Mouse (Mus musculus): ENCODE results near the gene Dlg4. TPM values are rescaled to one million over a fixed set of nuclear protein-coding genes. Genes with fewer than 3 reads are reported as not detected.

Gene Dlg4
- polyA plus RNA-seq, 1 experiment from 2014 or later, result 2.7 TPM

GRCm38 (mm10) chr11:70023481-70024150, 6.9 kb downstream of the Dlg4 start:
- H3K27ac ChIP-seq, result no peak overlapping the region
- H3K9me3 ChIP-seq (replicated peaks), result no peaks in the 10 kb centered on the region

GRCm38 (mm10) chr11:70024151-70024514, 7.4 kb downstream of the Dlg4 start:
- H3K9ac ChIP-seq, result no peak overlapping the region
- 15% methylated on average over 6 of the region's 6 CpGs for WGBS (ENCODE audit: insufficient replicate concordance)
- ATAC-seq, result no peak
- peak overlapping the region; percentile 8; the same call in 1 of the 2 replicates for H3K4me3 ChIP-seq
- H3K9me3 ChIP-seq (replicated peaks), result no peaks in the 10 kb centered on the region
- peaks cover 68% of the 10 kb centered on the region for H3K27me3 ChIP-seq (replicated peaks)
- no peaks in the 10 kb centered on the region for H3K36me3 ChIP-seq
- H3K4me1 ChIP-seq, result peaks cover 80% of the 10 kb centered on the region
- H3K27ac ChIP-seq, result no peak overlapping the region
- peak overlapping the region; percentile 58 for H3K4me2 ChIP-seq

More at GRCm38 (mm10) chr11:70023481-70024150, 6.9 kb downstream of the Dlg4 start:
- Histone ChIP-seq H3K4me3 (peak overlapping the region; percentile 8), H3K36me3 (no peaks in the 10 kb centered on the region), H3K4me1 (peaks cover 80% of the 10 kb centered on the region), H3K27me3 (replicated peaks) (peaks cover 67% of the 10 kb centered on the region), H3K9ac (no peak overlapping the region), H3K4me2 (peak overlapping the region; percentile 58)
- WGBS (ENCODE audit: insufficient replicate concordance), result 10% methylated on average over 18 of the region's 29 CpGs
- ATAC-seq, result no peak

GRCm38 (mm10) chr11:70026689-70027088, 9.9 kb downstream of the Dlg4 start:
- Histone ChIP-seq H3K4me3 (peak overlapping the region; percentile 23; the same call in 1 of the 2 replicates), H3K4me2 (peak overlapping the region; percentile 53), H3K27me3 (replicated peaks) (peaks cover 68% of the 10 kb centered on the region), H3K9me3 (replicated peaks) (no peaks in the 10 kb centered on the region), H3K27ac (0 out of 2 replicates have a peak overlapping the region, but pooled peaks have one; percentile 10), H3K9ac (no peak overlapping the region), H3K36me3 (peaks cover 12% of the 10 kb centered on the region), H3K4me1 (peaks cover 66% of the 10 kb centered on the region)
- WGBS (ENCODE audit: insufficient replicate concordance), result 27% methylated on average over 19 of the region's 19 CpGs
- ATAC-seq, result peak; percentile 51

- H3K27me3 ChIP-seq (replicated peaks), result peaks cover 63% of the 10 kb centered on the region
- WGBS (ENCODE audit: insufficient replicate concordance), result 57% methylated on average over 9 of the region's 9 CpGs
- no peaks in the 10 kb centered on the region for H3K9me3 ChIP-seq (replicated peaks)
- peaks cover 65% of the 10 kb centered on the region for H3K4me1 ChIP-seq
- peaks cover 19% of the 10 kb centered on the region for H3K36me3 ChIP-seq
- H3K27ac ChIP-seq, result 0 out of 2 replicates have a peak overlapping the region, but pooled peaks have one; percentile 10
- H3K9ac ChIP-seq, result no peak overlapping the region
- H3K4me3 ChIP-seq, result no peak overlapping the region
- ATAC-seq, result no peak
- H3K4me2 ChIP-seq, result peak overlapping the region; percentile 53; the same call in 1 of the 2 replicates
Observed at GRCm38 (mm10) chr11:70027397-70027796, 10.7 kb downstream of the Dlg4 start.

- H3K27ac ChIP-seq, result no peak overlapping the region
- H3K4me1 ChIP-seq, result peaks cover 55% of the 10 kb centered on the region
- H3K4me3 ChIP-seq, result 0 out of 2 replicates have a peak overlapping the region, but pooled peaks have one; percentile 4
- WGBS (ENCODE audit: insufficient replicate concordance), result 25% methylated on average over 12 of the region's 12 CpGs
- H3K9me3 ChIP-seq (replicated peaks), result no peaks in the 10 kb centered on the region
- ATAC-seq, result no peak
- no peak overlapping the region for H3K9ac ChIP-seq
- H3K36me3 ChIP-seq, result peaks cover 26% of the 10 kb centered on the region
- peak overlapping the region; percentile 54 for H3K4me2 ChIP-seq
- peaks cover 51% of the 10 kb centered on the region for H3K27me3 ChIP-seq (replicated peaks)
Observed at GRCm38 (mm10) chr11:70028401-70029129, 11.8 kb downstream of the Dlg4 start.

- Histone ChIP-seq H3K4me1 (peaks cover 48% of the 10 kb centered on the region), H3K27me3 (replicated peaks) (peaks cover 44% of the 10 kb centered on the region), H3K9me3 (replicated peaks) (no peaks in the 10 kb centered on the region), H3K4me3 (peak overlapping the region; percentile 10; the same call in 1 of the 2 replicates), H3K36me3 (peaks cover 26% of the 10 kb centered on the region), H3K4me2 (peak overlapping the region; percentile 54), H3K27ac (no peak overlapping the region), H3K9ac (0 out of 2 replicates have a peak overlapping the region, but pooled peaks have one; percentile 2)
- 5% methylated on average over 20 of the region's 20 CpGs for WGBS (ENCODE audit: insufficient replicate concordance)
- peak; percentile 53 for ATAC-seq
Observed at GRCm38 (mm10) chr11:70029130-70029801, 12.5 kb downstream of the Dlg4 start.

- peaks cover 26% of the 10 kb centered on the region for H3K36me3 ChIP-seq
- no peak for ATAC-seq
- no peak overlapping the region for H3K9ac ChIP-seq
- WGBS (ENCODE audit: insufficient replicate concordance), result 62% methylated on average over 11 of the region's 11 CpGs
- no peak overlapping the region for H3K27ac ChIP-seq
- no peak overlapping the region for H3K4me3 ChIP-seq
- peak overlapping the region; percentile 54; the same call in 1 of the 2 replicates for H3K4me2 ChIP-seq
- no peaks in the 10 kb centered on the region for H3K9me3 ChIP-seq (replicated peaks)
- peaks cover 45% of the 10 kb centered on the region for H3K4me1 ChIP-seq
- peaks cover 37% of the 10 kb centered on the region for H3K27me3 ChIP-seq (replicated peaks)
Observed at GRCm38 (mm10) chr11:70029829-70030550, 13.2 kb downstream of the Dlg4 start.

- ATAC-seq, result no peak
- 84% methylated on average over 28 of the region's 28 CpGs for WGBS (ENCODE audit: insufficient replicate concordance)
- Histone ChIP-seq H3K4me3 (no peak overlapping the region), H3K4me2 (no peak overlapping the region), H3K27ac (no peak overlapping the region), H3K27me3 (replicated peaks) (peaks cover 29% of the 10 kb centered on the region), H3K9ac (no peak overlapping the region), H3K36me3 (peaks cover 26% of the 10 kb centered on the region), H3K9me3 (replicated peaks) (no peaks in the 10 kb centered on the region), H3K4me1 (peaks cover 45% of the 10 kb centered on the region)
Observed at GRCm38 (mm10) chr11:70030651-70031320, 14.0 kb downstream of the Dlg4 start.

- Histone ChIP-seq H3K9me3 (replicated peaks) (no peaks in the 10 kb centered on the region), H3K27ac (no peak overlapping the region), H3K27me3 (replicated peaks) (peaks cover 24% of the 10 kb centered on the region), H3K4me1 (peaks cover 40% of the 10 kb centered on the region), H3K9ac (no peak overlapping the region), H3K4me2 (no peak overlapping the region), H3K4me3 (no peak overlapping the region), H3K36me3 (peaks cover 26% of the 10 kb centered on the region)
- WGBS (ENCODE audit: insufficient replicate concordance), result 88% methylated on average over 11 of the region's 11 CpGs
- ATAC-seq, result no peak
Observed at GRCm38 (mm10) chr11:70031321-70031670, 14.6 kb downstream of the Dlg4 start.

- Histone ChIP-seq H3K9me3 (replicated peaks) (no peaks in the 10 kb centered on the region), H3K4me1 (peaks cover 4% of the 10 kb centered on the region; the same call in 1 of the 2 replicates), H3K27ac (no peak overlapping the region), H3K36me3 (peaks cover 25% of the 10 kb centered on the region), H3K27me3 (replicated peaks) (no peaks in the 10 kb centered on the region), H3K9ac (no peak overlapping the region), H3K4me2 (no peak overlapping the region), H3K4me3 (no peak overlapping the region)
- WGBS (ENCODE audit: insufficient replicate concordance), result 51% methylated on average over 7 of the region's 7 CpGs
- ATAC-seq, result no peak
Observed at GRCm38 (mm10) chr11:70038174-70038573, 21.4 kb downstream of the Dlg4 start.

- H3K9me3 ChIP-seq (replicated peaks), result no peaks in the 10 kb centered on the region
- peaks cover 23% of the 10 kb centered on the region for H3K36me3 ChIP-seq
- no peak overlapping the region for H3K9ac ChIP-seq
- no peaks in the 10 kb centered on the region for H3K27me3 ChIP-seq (replicated peaks)
- no peak overlapping the region for H3K27ac ChIP-seq
- H3K4me1 ChIP-seq, result peaks cover 4% of the 10 kb centered on the region; the same call in 1 of the 2 replicates
- WGBS (ENCODE audit: insufficient replicate concordance), result 83% methylated on average over 10 of the region's 10 CpGs
- no peak overlapping the region for H3K4me3 ChIP-seq
- H3K4me2 ChIP-seq, result no peak overlapping the region
- ATAC-seq, result no peak
Observed at GRCm38 (mm10) chr11:70039631-70040030, 22.9 kb downstream of the Dlg4 start.
